Mouse (Mus musculus) midbrain, embryonic 12.5 days (tissue): ENCODE measurements around the gene Rbm15. TPM values are rescaled to one million over a fixed set of nuclear protein-coding genes. Genes with fewer than 3 reads are reported as not detected.

ENCODE experiments used
- ATAC-seq: fragments of 200-750 bp; cut with Nextera tagmentation; 2 replicates; pipeline ENCODE4 v1.8.0; 2017; ENCODE audit warnings: low read depth, moderate TSS enrichment, moderate library complexity; ENCODE audit not compliant: low FRiP score
- H3K27ac ChIP-seq: fragments of 300-500 bp; sonication (generic); replicated peaks from 2 replicates; pipeline ENCODE4 v1.5.1; 2016; ENCODE audit warnings: mild to moderate bottlenecking
- H3K27me3 ChIP-seq: fragments of 300-500 bp; sonication (generic); 2 replicates; pipeline ENCODE4 v1.6.1; 2016; ENCODE audit warnings: mild to moderate bottlenecking
- H3K36me3 ChIP-seq: fragments of 300-500 bp; sonication (generic); 2 replicates; pipeline ENCODE4 v1.6.1; 2016
- H3K4me1 ChIP-seq: fragments of 300-500 bp; sonication (generic); 2 replicates; pipeline ENCODE4 v1.6.1; 2016
- H3K4me2 ChIP-seq: fragments of 300-500 bp; sonication (generic); replicated peaks from 2 replicates; pipeline ENCODE4 v1.6.1; 2016; ENCODE audit warnings: mild to moderate bottlenecking, moderate library complexity
- H3K4me3 ChIP-seq: fragments of 300-500 bp; sonication (generic); 2 replicates; pipeline ENCODE4 v1.5.1; 2016; ENCODE audit warnings: mild to moderate bottlenecking
- H3K9ac ChIP-seq: fragments of 300-500 bp; sonication (generic); replicated peaks from 2 replicates; pipeline ENCODE4 v1.6.1; 2016; ENCODE audit warnings: mild to moderate bottlenecking, moderate library complexity
- H3K9me3 ChIP-seq: fragments of 300-500 bp; sonication (generic); 2 replicates; pipeline ENCODE4 v1.6.1; 2016; ENCODE audit warnings: mild to moderate bottlenecking
- WGBS: fragments of 180-500 bp; shearing (Covaris S2); methylation state at CpG from one replicate; pipeline ENCODE4 v1.1.7; 2016; 5-methylcytosine and 5-hydroxymethylcytosine counted together
- polyA plus RNA-seq: library from polyadenylated mRNA; unstranded; fragments of >200 nt; fragmentation: Nextera tagmentation; extraction: Ambion mirVana; gene quantifications from 2 replicates; pipeline ENCODE4 v1.2.1, GENCODE M21; 2016

Rbm15 gene
- polyA plus RNA-seq, result 15.7 and 17.5 TPM in 2 replicates

GRCm38 (mm10) chr3:107333381-107334201, at the start of gene Rbm15:
Gene Rbm15, minus strand, starts transcription at chr3:107333673.
- Histone ChIP-seq H3K27ac (peak within 1 kb of the TSS; percentile 95), H3K36me3 (peaks cover 14% of the 10 kb centered on the region), H3K4me3 (peak within 1 kb of the TSS; percentile 94), H3K4me1 (peaks cover 25% of the 10 kb centered on the region), H3K4me2 (peak within 1 kb of the TSS; percentile 97), H3K27me3 (no peaks in the 10 kb centered on the region), H3K9me3 (no peaks in the 10 kb centered on the region), H3K9ac (peak within 1 kb of the TSS; percentile 90)
- under 1% methylated on average over 62 of the region's 62 CpGs for WGBS
- peak; percentile 94 for ATAC-seq

GRCm38 (mm10) chr3:107379422-107379821, 45.9 kb upstream of the Rbm15 start:
- H3K9ac ChIP-seq, result no peak overlapping the region
- H3K9me3 ChIP-seq, result no peaks in the 10 kb centered on the region
- no peak overlapping the region for H3K4me3 ChIP-seq
- H3K27ac ChIP-seq, result no peak overlapping the region
- H3K36me3 ChIP-seq, result no peaks in the 10 kb centered on the region
- H3K4me2 ChIP-seq, result no peak overlapping the region
- no peak for ATAC-seq
- WGBS, result 6% methylated on average over 4 of the region's 4 CpGs
- H3K4me1 ChIP-seq, result no peaks in the 10 kb centered on the region
- H3K27me3 ChIP-seq, result peaks cover 3% of the 10 kb centered on the region; the same call in 1 of the 2 replicates

GRCm38 (mm10) chr3:107378626-107379025, 45.2 kb upstream of the Rbm15 start:
- ATAC-seq, result no peak
- Histone ChIP-seq H3K4me1 (no peaks in the 10 kb centered on the region), H3K4me2 (no peak overlapping the region), H3K27me3 (peaks cover 3% of the 10 kb centered on the region; the same call in 1 of the 2 replicates), H3K36me3 (no peaks in the 10 kb centered on the region), H3K9ac (no peak overlapping the region), H3K4me3 (no peak overlapping the region), H3K27ac (no peak overlapping the region), H3K9me3 (no peaks in the 10 kb centered on the region)
- WGBS, result 89% methylated on average over 5 of the region's 5 CpGs

- Histone ChIP-seq H3K4me2 (no peak overlapping the region), H3K9me3 (no peaks in the 10 kb centered on the region), H3K27ac (no peak overlapping the region), H3K4me3 (no peak overlapping the region), H3K4me1 (no peaks in the 10 kb centered on the region), H3K9ac (no peak overlapping the region), H3K36me3 (no peaks in the 10 kb centered on the region), H3K27me3 (no peaks in the 10 kb centered on the region)
- WGBS, result 16% methylated on average over 6 of the region's 6 CpGs
- peak; percentile 44; the same call in 1 of the 2 replicates for ATAC-seq
These were observed 41.6 kb upstream of the Rbm15 start for GRCm38 (mm10) chr3:107374948-107375664.

- ATAC-seq, result no peak
- H3K9ac ChIP-seq, result no peak overlapping the region
- WGBS, result 80% methylated on average over 6 of the region's 6 CpGs
These were observed 35.7 kb upstream of the Rbm15 start for GRCm38 (mm10) chr3:107369156-107369555.

GRCm38 (mm10) chr3:107367938-107368599, 34.6 kb upstream of the Rbm15 start:
- no peak overlapping the region for H3K27ac ChIP-seq
- ATAC-seq, result no peak
- WGBS, result 87% methylated on average over 8 of the region's 8 CpGs

More at GRCm38 (mm10) chr3:107369156-107369555, 35.7 kb upstream of the Rbm15 start:
- Histone ChIP-seq H3K27ac (no peak overlapping the region), H3K4me2 (no peak overlapping the region), H3K36me3 (no peaks in the 10 kb centered on the region), H3K27me3 (no peaks in the 10 kb centered on the region), H3K4me1 (no peaks in the 10 kb centered on the region), H3K4me3 (no peak overlapping the region), H3K9me3 (no peaks in the 10 kb centered on the region)

GRCm38 (mm10) chr3:107365341-107365740, 31.9 kb upstream of the Rbm15 start:
- Histone ChIP-seq H3K4me1 (no peaks in the 10 kb centered on the region), H3K27me3 (no peaks in the 10 kb centered on the region), H3K4me2 (no peak overlapping the region), H3K27ac (no peak overlapping the region), H3K4me3 (no peak overlapping the region), H3K9me3 (no peaks in the 10 kb centered on the region), H3K36me3 (no peaks in the 10 kb centered on the region), H3K9ac (no peak overlapping the region)
- ATAC-seq, result no peak
- WGBS, result 85% methylated on average over 4 of the region's 4 CpGs

More at GRCm38 (mm10) chr3:107367938-107368599, 34.6 kb upstream of the Rbm15 start:
- Histone ChIP-seq H3K4me3 (no peak overlapping the region), H3K36me3 (no peaks in the 10 kb centered on the region), H3K9me3 (no peaks in the 10 kb centered on the region), H3K4me1 (no peaks in the 10 kb centered on the region), H3K9ac (no peak overlapping the region), H3K27me3 (no peaks in the 10 kb centered on the region), H3K4me2 (no peak overlapping the region)

- Histone ChIP-seq H3K36me3 (no peaks in the 10 kb centered on the region), H3K4me2 (no peak overlapping the region), H3K9me3 (no peaks in the 10 kb centered on the region), H3K27me3 (no peaks in the 10 kb centered on the region), H3K4me3 (no peak overlapping the region), H3K9ac (no peak overlapping the region), H3K4me1 (no peaks in the 10 kb centered on the region), H3K27ac (no peak overlapping the region)
- no peak for ATAC-seq
- WGBS, result 82% methylated on average over 5 of the region's 5 CpGs
These were observed 29.9 kb upstream of the Rbm15 start for GRCm38 (mm10) chr3:107363391-107363790.

GRCm38 (mm10) chr3:107360341-107360740, 26.9 kb upstream of the Rbm15 start:
- 69% methylated on average over 4 of the region's 4 CpGs for WGBS
- no peak for ATAC-seq
- peaks cover 14% of the 10 kb centered on the region; the same call in 1 of the 2 replicates for H3K27me3 ChIP-seq
- no peak overlapping the region for H3K9ac ChIP-seq
- H3K9me3 ChIP-seq, result no peaks in the 10 kb centered on the region
- H3K27ac ChIP-seq, result no peak overlapping the region
- H3K4me1 ChIP-seq, result peaks cover 5% of the 10 kb centered on the region; the same call in 1 of the 2 replicates
- no peaks in the 10 kb centered on the region for H3K36me3 ChIP-seq
- no peak overlapping the region for H3K4me2 ChIP-seq
- no peak overlapping the region for H3K4me3 ChIP-seq

GRCm38 (mm10) chr3:107357700-107358234, 24.3 kb upstream of the Rbm15 start:
- H3K36me3 ChIP-seq, result no peaks in the 10 kb centered on the region
- no peaks in the 10 kb centered on the region for H3K9me3 ChIP-seq
- H3K4me2 ChIP-seq, result no peak overlapping the region
- H3K4me3 ChIP-seq, result no peak overlapping the region
- WGBS, result 68% methylated on average over 3 of the region's 3 CpGs
- peak; percentile 41; the same call in 1 of the 2 replicates for ATAC-seq
- H3K4me1 ChIP-seq, result peaks cover 5% of the 10 kb centered on the region; the same call in 1 of the 2 replicates
- H3K9ac ChIP-seq, result no peak overlapping the region
- peaks cover 14% of the 10 kb centered on the region; the same call in 1 of the 2 replicates for H3K27me3 ChIP-seq
- H3K27ac ChIP-seq, result no peak overlapping the region

GRCm38 (mm10) chr3:107356964-107357441, 23.5 kb upstream of the Rbm15 start:
- H3K27ac ChIP-seq, result no peak overlapping the region
- WGBS, result 1% methylated on average over 11 of the region's 11 CpGs
- H3K4me1 ChIP-seq, result peaks cover 5% of the 10 kb centered on the region; the same call in 1 of the 2 replicates
- no peaks in the 10 kb centered on the region for H3K9me3 ChIP-seq
- peak overlapping the region; percentile 28 for H3K4me2 ChIP-seq
- peaks cover 14% of the 10 kb centered on the region; the same call in 1 of the 2 replicates for H3K27me3 ChIP-seq
- no peaks in the 10 kb centered on the region for H3K36me3 ChIP-seq
- ATAC-seq, result peak; percentile 90
- no peak overlapping the region for H3K9ac ChIP-seq
- no peak overlapping the region for H3K4me3 ChIP-seq
